Mouse (Mus musculus) erythroblast, adult 5-6 weeks (primary cell): ENCODE results near the gene Ccdc66. TPM values are rescaled to one million over a fixed set of nuclear protein-coding genes. Genes with fewer than 3 reads are reported as not detected.

Source experiments
- ATAC-seq: replicated peaks from 2 replicates; pipeline ENCODE4 v1.8.0; 2016; ENCODE audit warnings: moderate number of reproducible peaks, mild to moderate bottlenecking, moderate TSS enrichment, inconsistent platforms; ENCODE audit not compliant: poor library complexity, low FRiP score, severe bottlenecking
- total RNA-seq, 2 experiments: library from RNA; stranded (forward) in 1 of 2; stranded (reverse) in 1 of 2; fragments of 150-400 nt in 1 of 2; fragments of 200-764, 138-1000 nt in 1 of 2; gene quantifications; 2 replicates each; pipeline versions ENCODE4 v1.2.3 to v1.2.4; 2015 to 2017; ENCODE audit warnings: low replicate concordance in 2 of 2

The Ccdc66 gene
- total RNA-seq (2015; ENCODE audit: low replicate concordance): 2.3 and 10.6 TPM in 2 replicates
- 3.8 and 8.1 TPM in 2 replicates for total RNA-seq (2017; ENCODE audit: low replicate concordance)

DNA sequence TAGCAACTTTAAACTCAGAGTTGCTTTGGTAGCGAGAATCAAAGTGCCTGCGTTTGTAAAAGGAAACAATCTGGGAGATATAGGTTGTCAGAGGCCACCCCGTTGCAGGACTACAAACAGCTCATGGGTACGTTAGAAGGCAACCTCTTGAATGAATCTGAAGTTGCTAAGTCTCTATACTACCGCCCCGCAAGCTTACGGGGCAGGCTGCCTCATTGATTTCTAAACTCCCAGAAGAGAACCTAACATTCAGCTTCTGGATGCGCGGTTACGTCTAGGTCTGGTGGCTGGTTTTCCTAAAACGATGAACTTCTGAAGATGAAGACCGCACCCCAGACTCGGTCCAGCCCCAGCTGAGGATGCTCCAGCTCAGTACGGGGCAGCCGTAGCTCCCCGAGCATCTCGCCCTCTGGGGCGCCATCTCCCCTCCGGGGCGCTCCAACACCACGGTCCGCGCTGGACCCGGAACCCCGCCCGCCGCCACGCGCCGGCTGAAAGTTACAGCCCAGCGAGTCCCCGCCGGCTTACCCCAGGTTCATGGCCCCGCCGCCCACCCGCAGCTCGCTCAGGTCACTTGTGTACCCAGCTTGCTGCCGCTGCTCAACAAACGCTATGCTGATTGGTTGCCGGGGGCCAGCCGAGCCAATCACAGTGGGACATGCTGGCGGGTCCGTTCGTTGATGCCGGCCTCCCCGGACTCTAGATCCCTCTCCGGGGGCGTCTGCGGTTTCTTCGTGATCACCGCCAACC lies at the start of gene Ccdc66:
TSS of gene Ccdc66 (minus strand) at position 567 of the 750 bp plus-strand sequence.
- ATAC-seq: peak; percentile 97

DNA sequence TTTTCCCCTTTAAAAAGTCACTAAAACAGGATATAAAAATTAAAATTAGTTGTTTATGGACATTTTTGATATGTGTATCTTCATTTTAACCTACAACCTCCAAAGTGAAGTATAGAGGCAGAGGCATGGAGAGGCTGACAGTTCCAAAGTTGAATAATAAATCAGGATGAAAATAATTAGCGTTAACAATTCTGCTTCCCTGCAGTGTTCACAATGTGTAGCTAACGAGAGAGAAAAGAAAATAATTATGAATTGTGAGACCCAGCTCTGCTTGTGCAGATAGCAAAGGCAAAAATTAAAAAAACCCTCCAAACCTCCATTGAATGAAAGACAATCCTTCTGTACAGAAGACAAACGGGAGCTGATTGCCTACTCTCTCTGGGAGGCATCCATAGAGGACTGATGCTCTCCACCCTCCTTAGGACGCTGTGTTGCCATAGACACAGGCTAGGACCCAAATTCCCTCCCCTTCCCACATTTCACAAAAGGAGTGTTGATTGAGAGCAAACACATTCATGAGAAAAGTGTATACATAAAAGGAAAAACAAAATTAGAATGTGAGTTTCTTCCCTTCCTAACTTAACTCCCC lies 35.7 kb upstream of the Ccdc66 start:
- ATAC-seq: no peak

DNA sequence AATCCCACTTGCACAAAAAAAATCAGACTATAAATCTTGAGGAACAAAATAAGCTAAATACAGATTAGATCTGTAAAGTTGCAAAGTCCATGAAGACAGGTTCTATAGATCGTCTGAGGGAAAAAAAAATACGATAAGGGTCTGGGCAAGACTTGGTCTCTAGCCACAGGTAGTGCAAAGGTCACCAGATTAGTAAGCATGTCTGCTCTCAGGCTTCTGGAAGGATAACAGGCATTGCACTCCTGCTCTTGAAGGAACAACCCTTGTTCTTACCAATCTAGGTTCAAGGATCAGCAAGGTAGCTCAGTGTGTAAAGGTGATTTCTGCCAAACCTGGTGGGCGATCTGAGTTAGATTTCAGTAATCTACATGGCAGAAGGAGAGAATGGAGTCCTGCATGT lies 28.2 kb upstream of the Ccdc66 start:
- no peak for ATAC-seq

DNA sequence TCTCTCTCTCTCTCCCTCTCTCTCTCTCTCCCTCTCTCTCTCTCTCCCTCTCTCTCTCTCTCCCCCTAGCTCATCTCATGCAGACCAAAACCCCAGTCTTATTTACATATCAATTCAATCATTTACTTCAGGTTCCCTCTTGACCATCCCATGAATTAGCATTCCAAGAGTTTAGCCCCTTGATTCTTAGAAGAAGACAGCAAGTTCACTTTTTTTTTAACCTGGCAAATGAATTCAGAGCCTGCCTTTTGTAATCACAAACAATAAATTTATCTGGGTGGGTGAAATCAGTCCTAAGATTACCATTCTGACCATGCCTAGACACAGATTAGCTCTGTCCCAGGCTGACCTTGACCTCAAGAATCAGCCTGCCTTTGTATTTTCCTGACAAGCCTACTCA lies 16.3 kb upstream of the Ccdc66 start:
- no peak for ATAC-seq

DNA sequence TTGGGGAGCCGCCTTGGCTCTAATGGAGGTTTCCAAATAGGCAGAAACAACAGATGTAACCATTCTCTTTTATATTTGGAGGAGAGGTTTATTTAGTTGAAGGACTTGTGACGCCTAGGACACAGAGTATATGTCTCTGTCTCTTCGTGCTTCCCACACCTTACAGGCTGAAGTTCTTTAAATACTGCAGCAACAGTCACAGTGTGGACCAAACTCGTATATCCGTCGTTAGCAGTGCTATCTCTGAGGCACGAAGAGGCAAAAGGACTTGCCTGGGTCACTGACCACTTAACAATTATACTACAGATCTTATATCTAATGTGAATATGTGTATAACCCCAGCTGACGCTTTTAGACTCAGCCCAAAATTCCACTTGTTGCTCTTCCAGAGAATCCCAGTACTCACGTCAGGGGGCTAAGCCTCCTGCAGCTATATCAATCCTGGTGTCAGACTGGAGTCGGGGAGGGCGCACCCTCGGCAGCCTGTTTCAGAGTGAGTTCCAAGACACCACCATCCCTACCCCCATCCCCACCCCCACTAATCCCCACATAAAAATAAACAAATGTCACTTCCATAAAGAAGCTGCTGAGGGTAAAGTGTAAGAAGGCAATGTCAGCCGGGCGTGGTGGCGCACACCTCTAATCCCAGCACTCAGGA lies 513 bp upstream of the Ccdc66 start:
- peak; percentile 64 for ATAC-seq

GRCm38 (mm10) chr14:27501096-27501495 lies 7.2 kb downstream of the Ccdc66 start:
- ATAC-seq: no peak

DNA sequence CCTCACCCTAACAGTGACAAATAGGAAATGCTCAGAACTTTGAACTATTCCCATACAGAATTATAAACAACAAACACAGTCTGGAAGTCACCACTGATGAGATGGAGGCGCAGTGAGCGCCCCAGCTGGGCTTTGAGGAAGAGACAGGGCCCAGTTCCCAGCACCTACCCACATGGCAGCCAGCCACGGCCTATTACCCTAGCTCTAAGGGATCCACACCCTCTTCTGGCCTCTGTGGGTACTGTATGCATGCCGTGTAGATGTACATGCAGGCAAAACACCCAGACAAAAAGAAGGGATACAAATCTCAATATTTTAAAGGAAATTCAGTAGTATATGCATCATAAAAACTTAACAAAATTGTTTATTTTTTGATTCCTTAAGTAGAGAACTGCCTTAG lies 14.7 kb downstream of the Ccdc66 start:
- ATAC-seq: no peak

DNA sequence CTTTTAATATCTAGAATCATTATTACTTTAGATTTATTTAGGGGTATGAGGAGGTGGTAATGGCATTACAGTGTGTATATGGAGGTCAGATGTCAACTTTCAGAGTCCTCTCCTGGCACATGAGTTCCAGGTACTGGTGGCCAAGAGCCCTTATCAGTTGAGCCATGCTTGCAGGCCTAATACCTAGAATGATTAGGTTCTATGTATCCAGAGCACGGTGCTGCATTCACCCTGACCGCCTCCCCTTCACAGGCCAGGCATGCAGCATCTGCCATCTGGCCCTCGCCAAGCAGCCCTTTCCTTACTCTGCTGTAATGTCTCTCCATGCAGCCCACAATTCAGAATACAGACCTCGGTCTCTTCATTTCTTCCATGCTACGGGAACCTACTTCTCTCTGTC lies 16.9 kb downstream of the Ccdc66 start:
- ATAC-seq: no peak

GRCm38 (mm10) chr14:27446963-27447362 lies 61.3 kb downstream of the Ccdc66 start:
- ATAC-seq: peak; percentile 62; the same call in 1 of the 2 replicates

DNA sequence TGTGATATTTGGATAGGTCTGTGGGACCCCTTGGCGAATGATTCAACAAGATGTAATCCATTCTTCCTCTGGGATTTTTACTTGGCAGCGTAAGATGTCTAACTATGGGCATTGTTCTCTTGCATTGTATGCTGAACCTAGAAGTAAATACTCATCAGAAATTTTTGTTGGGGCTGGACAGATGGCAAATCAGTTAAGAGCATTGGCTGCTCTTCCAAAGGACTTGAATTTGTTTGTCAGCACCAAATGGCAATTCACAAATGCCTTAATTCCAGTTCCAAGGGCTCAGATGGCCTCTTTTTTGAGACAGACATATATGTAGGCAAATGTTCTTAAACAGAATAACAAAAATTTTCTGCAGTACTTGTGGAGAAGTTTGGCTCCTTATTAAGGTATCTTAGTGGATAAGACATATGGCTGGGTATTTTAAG lies 63.4 kb downstream of the Ccdc66 start:
- no peak for ATAC-seq

DNA sequence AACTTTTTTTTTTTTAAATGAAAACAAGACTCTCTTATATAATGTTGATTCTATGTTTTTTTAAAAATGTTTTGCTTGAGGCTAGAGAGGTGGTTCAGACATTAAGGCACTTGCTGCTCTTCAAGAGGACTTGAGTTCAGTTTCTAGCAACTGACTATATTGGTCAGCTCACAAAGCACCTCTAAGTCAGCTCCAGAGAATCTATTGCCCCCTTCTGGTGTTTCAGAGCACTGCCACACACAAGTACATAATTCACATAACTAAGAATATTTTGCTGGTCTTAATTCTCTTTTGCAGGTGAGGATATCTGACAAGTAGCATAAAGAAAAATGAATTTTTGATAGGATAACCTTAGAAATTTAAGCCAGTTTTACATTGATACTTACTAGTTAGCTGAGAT lies 67.3 kb downstream of the Ccdc66 start:
- no peak for ATAC-seq

DNA sequence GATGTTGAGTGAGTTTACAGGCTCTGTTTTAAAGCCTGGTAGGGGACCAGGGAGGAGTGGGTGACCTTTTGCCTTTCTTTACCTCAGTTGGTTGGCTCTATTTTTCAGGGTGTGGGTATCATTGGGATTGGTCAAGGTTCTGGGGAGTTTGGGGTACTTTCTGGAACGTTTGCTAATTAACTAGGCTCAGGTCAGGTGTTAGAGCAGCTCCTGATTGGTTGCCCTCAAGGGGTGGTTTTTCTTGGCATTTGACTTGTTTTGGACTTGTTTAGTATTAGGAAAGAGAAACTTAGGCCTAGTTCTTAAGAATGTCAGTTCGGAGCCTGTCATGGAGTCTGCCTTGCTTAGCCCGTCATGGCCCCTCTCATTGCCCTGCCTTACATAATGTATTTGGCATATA lies 71.4 kb downstream of the Ccdc66 start:
- no peak for ATAC-seq

GRCm38 (mm10) chr14:27436116-27436515 lies 72.1 kb downstream of the Ccdc66 start:
- ATAC-seq: no peak

GRCm38 (mm10) chr14:27432064-27432463 lies 76.2 kb downstream of the Ccdc66 start:
- no peak for ATAC-seq

Other genes starting within 250 kb of the Ccdc66 start
- 14.4 and 15.9 TPM in 2 replicates for gene Fam208a, start 79.6 kb downstream of the Ccdc66 start, total RNA-seq (2015; ENCODE audit: low replicate concordance)
- 21.0 and 25.2 TPM in 2 replicates for gene Fam208a, start 79.6 kb downstream of the Ccdc66 start, total RNA-seq (2017; ENCODE audit: low replicate concordance)
- gene Erc2, start 114.0 kb upstream of the Ccdc66 start, total RNA-seq (2015; ENCODE audit: low replicate concordance): not detected in 2 replicates
- gene Erc2, start 114.0 kb upstream of the Ccdc66 start, total RNA-seq (2017; ENCODE audit: low replicate concordance): not detected in 2 replicates